Comparison of ENCODE assay signal across 8 mouse cellular contexts in genomic region chr8:104251461-104251860, GRCm38 (mm10). TPM values are rescaled to one million over a fixed set of nuclear protein-coding genes. Genes with fewer than 3 reads are reported as not detected.
DNase-seq lines count a peak whose midpoint lies in the region; ATAC-seq and TF ChIP-seq lines count a peak whose summit lies in the region.

No protein-coding gene starts in this region.

- peak; percentile 12 for ATAC-seq in lung, embryonic 14.5 days (ENCODE audit: insufficient read depth)
- ATAC-seq in embryonic facial prominence, embryonic 12.5 days (ENCODE audit: insufficient number of reproducible peaks, insufficient read depth, low FRiP score, low TSS enrichment), result peak; percentile 12; the same call in 1 of the 2 replicates
- no peak for ATAC-seq in intestine, postnatal 0 days

- no peaks in the 10 kb centered on the region for H3K36me3 ChIP-seq in lung, embryonic 14.5 days (ENCODE audit: insufficient read depth)
- H3K36me3 ChIP-seq in embryonic facial prominence, embryonic 12.5 days, result no peaks in the 10 kb centered on the region
- H3K36me3 ChIP-seq in intestine, postnatal 0 days (ENCODE audit: control insufficient read depth, insufficient read depth), result no peaks in the 10 kb centered on the region

- H3K4me2 ChIP-seq in lung, embryonic 14.5 days, result peak overlapping the region; percentile 80
- H3K4me2 ChIP-seq in embryonic facial prominence, embryonic 12.5 days (replicated peaks), result peak overlapping the region; percentile 69
- H3K4me2 ChIP-seq in intestine, postnatal 0 days (replicated peaks; ENCODE audit: low read depth), result peak overlapping the region; percentile 89

- under 1% methylated on average over 7 of the region's 7 CpGs for WGBS in lung, embryonic 14.5 days
- under 1% methylated on average over 7 of the region's 7 CpGs for WGBS in embryonic facial prominence, embryonic 12.5 days
- under 1% methylated on average over 7 of the region's 7 CpGs for WGBS in intestine, postnatal 0 days

- peak overlapping the region; percentile 84 for H3K27ac ChIP-seq in lung, embryonic 14.5 days (ENCODE audit: low read depth)
- H3K27ac ChIP-seq in embryonic facial prominence, embryonic 12.5 days, result 0 out of 2 replicates have a peak overlapping the region, but pooled peaks have one; percentile 79
- no peak overlapping the region for H3K27ac ChIP-seq in intestine, postnatal 0 days (ENCODE audit: low read depth, low read length)

- no peak for TF ChIP-seq CTCF in lung, embryonic 14.5 days (IDR thresholded peaks at IDR 0.05; ENCODE audit: low read depth)
- no peak for TF ChIP-seq CTCF in intestine, postnatal 0 days (IDR thresholded peaks at IDR 0.05; ENCODE audit: low read depth)

- DNase-seq in lung, embryonic 14.5 days, result peak; percentile 45
- no peak for DNase-seq in lung, postnatal 14 days
- peak; percentile 38 for DNase-seq in lung, postnatal 36 days
- no peak for DNase-seq in cerebellum, adult 9-11 months
- DNase-seq in cerebellum, postnatal 25 days, result no peak
- DNase-seq in left cerebral cortex, adult 11 months (ENCODE audit: low spot score), result no peak

- no peaks in the 10 kb centered on the region for H3K9me3 ChIP-seq in lung, embryonic 14.5 days (ENCODE audit: low read depth, low read length)
- no peaks in the 10 kb centered on the region for H3K9me3 ChIP-seq in embryonic facial prominence, embryonic 12.5 days
- H3K9me3 ChIP-seq in intestine, postnatal 0 days (ENCODE audit: control insufficient read depth), result no peaks in the 10 kb centered on the region

- peak overlapping the region; percentile 61 for H3K9ac ChIP-seq in lung, embryonic 14.5 days
- H3K9ac ChIP-seq in embryonic facial prominence, embryonic 12.5 days, result peak overlapping the region; percentile 61; the same call in 1 of the 2 replicates
- H3K9ac ChIP-seq in intestine, postnatal 0 days (ENCODE audit: low read depth, low read length), result peak overlapping the region; percentile 55; the same call in 1 of the 2 replicates

- peak overlapping the region; percentile 56 for H3K4me3 ChIP-seq in lung, embryonic 14.5 days (ENCODE audit: low read depth, low read length)
- peak overlapping the region; percentile 64 for H3K4me3 ChIP-seq in embryonic facial prominence, embryonic 12.5 days
- H3K4me3 ChIP-seq in intestine, postnatal 0 days (ENCODE audit: low read depth, low read length), result peak overlapping the region; percentile 66

- H3K27me3 ChIP-seq in lung, embryonic 14.5 days (ENCODE audit: insufficient read depth, low read length), result no peaks in the 10 kb centered on the region
- H3K27me3 ChIP-seq in embryonic facial prominence, embryonic 12.5 days, result no peaks in the 10 kb centered on the region
- no peaks in the 10 kb centered on the region for H3K27me3 ChIP-seq in intestine, postnatal 0 days (replicated peaks; ENCODE audit: control insufficient read depth, insufficient read depth, low read length)

- H3K4me1 ChIP-seq in lung, embryonic 14.5 days (ENCODE audit: insufficient read depth), result peaks cover 4% of the 10 kb centered on the region
- H3K4me1 ChIP-seq in embryonic facial prominence, embryonic 12.5 days, result peaks cover 18% of the 10 kb centered on the region
- peaks cover 15% of the 10 kb centered on the region; the same call in 1 of the 2 replicates for H3K4me1 ChIP-seq in intestine, postnatal 0 days (replicated peaks; ENCODE audit: control insufficient read depth, insufficient read depth, low read length)

RNA-seq across cellular contexts. Expression of gene Cklf, which starts 0.8 kb away (rescaled TPM):
- 39.1 and 45.4 TPM in 2 replicates for polyA plus RNA-seq in lung, embryonic 14.5 days (2014; fragmentation: Nextera tagmentation; extraction: Ambion mirVana)
- 59.6 and 61.3 TPM in 2 replicates for polyA plus RNA-seq in embryonic facial prominence, embryonic 12.5 days (2016; fragmentation: Nextera tagmentation; extraction: Ambion mirVana)
- polyA plus RNA-seq in intestine, postnatal 0 days (2015; fragmentation: Nextera tagmentation; extraction: Ambion mirVana), result 16.5 and 17.8 TPM in 2 replicates

RNA-seq across cellular contexts. Expression of gene Tk2, which starts 3.1 kb away (rescaled TPM):
- polyA plus RNA-seq in lung, embryonic 14.5 days (2014; fragmentation: Nextera tagmentation; extraction: Ambion mirVana), result 16.3 and 16.4 TPM in 2 replicates
- 23.7 and 24.4 TPM in 2 replicates for polyA plus RNA-seq in embryonic facial prominence, embryonic 12.5 days (2016; fragmentation: Nextera tagmentation; extraction: Ambion mirVana)
- polyA plus RNA-seq in intestine, postnatal 0 days (2015; fragmentation: Nextera tagmentation; extraction: Ambion mirVana), result 12.0 and 12.4 TPM in 2 replicates

RNA-seq across cellular contexts. Expression of gene Cmtm2a, which starts 41.5 kb away (rescaled TPM):
- not detected in 2 replicates for polyA plus RNA-seq in lung, embryonic 14.5 days (2014; fragmentation: Nextera tagmentation; extraction: Ambion mirVana)
- not detected in 2 replicates for polyA plus RNA-seq in embryonic facial prominence, embryonic 12.5 days (2016; fragmentation: Nextera tagmentation; extraction: Ambion mirVana)
- polyA plus RNA-seq in intestine, postnatal 0 days (2015; fragmentation: Nextera tagmentation; extraction: Ambion mirVana), result not detected in 2 replicates

RNA-seq across cellular contexts. Expression of gene Gm45711, which starts 58.4 kb away (rescaled TPM):
- polyA plus RNA-seq in lung, embryonic 14.5 days (2014; fragmentation: Nextera tagmentation; extraction: Ambion mirVana), result not detected in 2 replicates
- not detected in 2 replicates for polyA plus RNA-seq in embryonic facial prominence, embryonic 12.5 days (2016; fragmentation: Nextera tagmentation; extraction: Ambion mirVana)
- not detected in 2 replicates for polyA plus RNA-seq in intestine, postnatal 0 days (2015; fragmentation: Nextera tagmentation; extraction: Ambion mirVana)

RNA-seq across cellular contexts. Expression of gene Cmtm1, which starts 58.5 kb away (rescaled TPM):
- not detected in 2 replicates for polyA plus RNA-seq in lung, embryonic 14.5 days (2014; fragmentation: Nextera tagmentation; extraction: Ambion mirVana)
- polyA plus RNA-seq in embryonic facial prominence, embryonic 12.5 days (2016; fragmentation: Nextera tagmentation; extraction: Ambion mirVana), result not detected in 2 replicates
- polyA plus RNA-seq in intestine, postnatal 0 days (2015; fragmentation: Nextera tagmentation; extraction: Ambion mirVana), result not detected in 2 replicates

Comparison
In these comparisons a context has a peak if more than half of its experiments do, and no peak if none do; other contexts are left out.
1. DNase-seq: peak in lung, embryonic 14.5 days (single experiment) and lung, postnatal 36 days (single experiment); none in lung, postnatal 14 days (single experiment), cerebellum, adult 9-11 months (single experiment), cerebellum, postnatal 25 days (0 of 2) and left cerebral cortex, adult 11 months (single experiment).
2. Peak in every context shown above with its lines, with median percentiles within 50 percentile points of each other: H3K4me2 ChIP-seq, H3K4me3 ChIP-seq and H3K9ac ChIP-seq.